Mouse (Mus musculus) embryonic fibroblast, embryonic 13.5 days (primary cell): Measurements from ENCODE around the gene Hao2.

Source experiments
- CTCF ChIP-seq: IDR thresholded peaks from 2 replicates; pipeline ENCODE4 v1.5.1; 2011; ENCODE audit warnings: mild to moderate bottlenecking, control low read depth, low read length, moderate library complexity, borderline replicate concordance; ENCODE audit not compliant: insufficient read depth
- POLR2A ChIP-seq: IDR thresholded peaks from 2 replicates; pipeline ENCODE4 v1.6.1; 2011; ENCODE audit warnings: low read depth, mild to moderate bottlenecking, control low read depth, low read length, moderate library complexity

GRCm38 (mm10) chr3:98932421-98932820 lies 39.4 kb upstream of the Hao2 start:
- TF ChIP-seq POLR2A (no peak), CTCF (no peak)
